Mouse (Mus musculus): ENCODE measurements around the gene Pdzrn4. TPM values are rescaled to one million over a fixed set of nuclear protein-coding genes. Genes with fewer than 3 reads are reported as not detected.

Pdzrn4 gene
- polyA plus RNA-seq, 1 experiment from 2014 or later, result 13.5 TPM

- no peak overlapping the region for H3K27ac ChIP-seq (ENCODE audit: low read depth, low read length)
- ATAC-seq, result no peak
- no peak overlapping the region; the same call in 1 of the 2 replicates for H3K4me2 ChIP-seq (ENCODE audit: low read length)
Observed at GRCm38 (mm10) chr15:92752578-92752977, 355.9 kb downstream of the Pdzrn4 start.

GRCm38 (mm10) chr15:92757085-92757903 is 360.6 kb downstream of the Pdzrn4 start:
- Histone ChIP-seq H3K27ac (ENCODE audit: low read depth, low read length) (no peak overlapping the region), H3K36me3 (ENCODE audit: control insufficient read depth, insufficient read depth, low read length) (no peaks in the 10 kb centered on the region), H3K9ac (ENCODE audit: low read length) (no peak overlapping the region), H3K4me2 (ENCODE audit: low read length) (no peak overlapping the region), H3K27me3 (replicated peaks; ENCODE audit: control insufficient read depth, insufficient read depth, low read length) (no peaks in the 10 kb centered on the region), H3K4me3 (ENCODE audit: low read depth, low read length) (no peak overlapping the region), H3K9me3 (replicated peaks; ENCODE audit: control insufficient read depth, low read length) (no peaks in the 10 kb centered on the region), H3K4me1 (ENCODE audit: control insufficient read depth, insufficient read depth, low read length) (0 out of 2 replicates have a peak, but pooled peaks cover 2% of the 10 kb centered on the region)
- DNase-seq (ENCODE audit: low spot score) (peak; percentile 67), ATAC-seq (peak; percentile 46)
- 12% methylated on average over 17 of the region's 17 CpGs for WGBS

More at GRCm38 (mm10) chr15:92752578-92752977, 355.9 kb downstream of the Pdzrn4 start:
- WGBS, result 91% methylated on average over 13 of the region's 13 CpGs
- no peak overlapping the region for H3K9ac ChIP-seq (ENCODE audit: low read length)
- no peaks in the 10 kb centered on the region for H3K9me3 ChIP-seq (replicated peaks; ENCODE audit: control insufficient read depth, low read length)
- H3K27me3 ChIP-seq (replicated peaks; ENCODE audit: control insufficient read depth, insufficient read depth, low read length), result no peaks in the 10 kb centered on the region
- 0 out of 2 replicates have a peak, but pooled peaks cover 2% of the 10 kb centered on the region for H3K4me1 ChIP-seq (ENCODE audit: control insufficient read depth, insufficient read depth, low read length)
- H3K36me3 ChIP-seq (ENCODE audit: control insufficient read depth, insufficient read depth, low read length), result no peaks in the 10 kb centered on the region
- no peak for DNase-seq (ENCODE audit: low spot score)
- no peak overlapping the region for H3K4me3 ChIP-seq (ENCODE audit: low read depth, low read length)

GRCm38 (mm10) chr15:92759001-92759400 is 362.3 kb downstream of the Pdzrn4 start:
- 58% methylated on average over 8 of the region's 8 CpGs for WGBS
- no peak overlapping the region for H3K4me3 ChIP-seq (ENCODE audit: low read depth, low read length)
- no peak for ATAC-seq
- no peak for DNase-seq (ENCODE audit: low spot score)
- no peak overlapping the region for H3K27ac ChIP-seq (ENCODE audit: low read depth, low read length)
- H3K36me3 ChIP-seq (ENCODE audit: control insufficient read depth, insufficient read depth, low read length), result no peaks in the 10 kb centered on the region
- 0 out of 2 replicates have a peak, but pooled peaks cover 2% of the 10 kb centered on the region for H3K4me1 ChIP-seq (ENCODE audit: control insufficient read depth, insufficient read depth, low read length)
- no peak overlapping the region for H3K9ac ChIP-seq (ENCODE audit: low read length)
- no peak overlapping the region for H3K4me2 ChIP-seq (ENCODE audit: low read length)
- H3K27me3 ChIP-seq (replicated peaks; ENCODE audit: control insufficient read depth, insufficient read depth, low read length), result no peaks in the 10 kb centered on the region
- no peaks in the 10 kb centered on the region for H3K9me3 ChIP-seq (replicated peaks; ENCODE audit: control insufficient read depth, low read length)

- Histone ChIP-seq H3K4me1 (ENCODE audit: control insufficient read depth, insufficient read depth, low read length) (no peaks in the 10 kb centered on the region), H3K27me3 (replicated peaks; ENCODE audit: control insufficient read depth, insufficient read depth, low read length) (no peaks in the 10 kb centered on the region), H3K9me3 (replicated peaks; ENCODE audit: control insufficient read depth, low read length) (no peaks in the 10 kb centered on the region), H3K36me3 (ENCODE audit: control insufficient read depth, insufficient read depth, low read length) (no peaks in the 10 kb centered on the region), H3K27ac (ENCODE audit: low read depth, low read length) (no peak overlapping the region), H3K9ac (ENCODE audit: low read length) (no peak overlapping the region), H3K4me2 (ENCODE audit: low read length) (no peak overlapping the region), H3K4me3 (ENCODE audit: low read depth, low read length) (no peak overlapping the region)
- DNase-seq (ENCODE audit: low spot score), result no peak
- no peak for ATAC-seq
- 90% methylated on average over 5 of the region's 5 CpGs for WGBS
Observed at GRCm38 (mm10) chr15:92763303-92763702, 366.6 kb downstream of the Pdzrn4 start.

GRCm38 (mm10) chr15:92769535-92769934 is 372.9 kb downstream of the Pdzrn4 start:
- DNase-seq (ENCODE audit: low spot score), result no peak
- no peaks in the 10 kb centered on the region for H3K27me3 ChIP-seq (replicated peaks; ENCODE audit: control insufficient read depth, insufficient read depth, low read length)
- no peak overlapping the region for H3K9ac ChIP-seq (ENCODE audit: low read length)
- H3K9me3 ChIP-seq (replicated peaks; ENCODE audit: control insufficient read depth, low read length), result no peaks in the 10 kb centered on the region
- no peak overlapping the region for H3K4me2 ChIP-seq (ENCODE audit: low read length)
- no peaks in the 10 kb centered on the region for H3K4me1 ChIP-seq (ENCODE audit: control insufficient read depth, insufficient read depth, low read length)
- H3K27ac ChIP-seq (ENCODE audit: low read depth, low read length), result no peak overlapping the region
- no peak overlapping the region for H3K4me3 ChIP-seq (ENCODE audit: low read depth, low read length)
- ATAC-seq, result no peak
- WGBS, result 72% methylated on average over 15 of the region's 15 CpGs
- no peaks in the 10 kb centered on the region for H3K36me3 ChIP-seq (ENCODE audit: control insufficient read depth, insufficient read depth, low read length)

- DNase-seq (ENCODE audit: low spot score), result no peak
- no peak overlapping the region for H3K27ac ChIP-seq (ENCODE audit: low read depth, low read length)
Observed at GRCm38 (mm10) chr15:92788036-92788435, 391.4 kb downstream of the Pdzrn4 start.

GRCm38 (mm10) chr15:92794275-92794674 is 397.6 kb downstream of the Pdzrn4 start:
- H3K4me1 ChIP-seq (ENCODE audit: control insufficient read depth, insufficient read depth, low read length), result no peaks in the 10 kb centered on the region
- DNase-seq (ENCODE audit: low spot score) (no peak), ATAC-seq (no peak)
- H3K36me3 ChIP-seq (ENCODE audit: control insufficient read depth, insufficient read depth, low read length), result no peaks in the 10 kb centered on the region
- no peak overlapping the region for H3K9ac ChIP-seq (ENCODE audit: low read length)
- no peaks in the 10 kb centered on the region for H3K9me3 ChIP-seq (replicated peaks; ENCODE audit: control insufficient read depth, low read length)
- H3K27me3 ChIP-seq (replicated peaks; ENCODE audit: control insufficient read depth, insufficient read depth, low read length), result no peaks in the 10 kb centered on the region
- H3K27ac ChIP-seq (ENCODE audit: low read depth, low read length), result no peak overlapping the region
- WGBS, result 98% methylated on average over 3 of the region's 3 CpGs
- no peak overlapping the region for H3K4me3 ChIP-seq (ENCODE audit: low read depth, low read length)
- H3K4me2 ChIP-seq (ENCODE audit: low read length), result no peak overlapping the region

More at GRCm38 (mm10) chr15:92788036-92788435, 391.4 kb downstream of the Pdzrn4 start:
- H3K4me2 ChIP-seq (ENCODE audit: low read length), result no peak overlapping the region
- no peak overlapping the region for H3K9ac ChIP-seq (ENCODE audit: low read length)
- no peaks in the 10 kb centered on the region for H3K9me3 ChIP-seq (replicated peaks; ENCODE audit: control insufficient read depth, low read length)
- no peaks in the 10 kb centered on the region for H3K36me3 ChIP-seq (ENCODE audit: control insufficient read depth, insufficient read depth, low read length)
- no peaks in the 10 kb centered on the region for H3K27me3 ChIP-seq (replicated peaks; ENCODE audit: control insufficient read depth, insufficient read depth, low read length)
- WGBS, result 79% methylated on average over 14 of the region's 14 CpGs
- H3K4me1 ChIP-seq (ENCODE audit: control insufficient read depth, insufficient read depth, low read length), result peaks cover 4% of the 10 kb centered on the region
- ATAC-seq, result no peak
- H3K4me3 ChIP-seq (ENCODE audit: low read depth, low read length), result no peak overlapping the region

GRCm38 (mm10) chr15:92805934-92806333 is 409.3 kb downstream of the Pdzrn4 start:
- no peak overlapping the region for H3K9ac ChIP-seq (ENCODE audit: low read length)
- ATAC-seq (peak; percentile 67; the same call in 1 of the 2 replicates), DNase-seq (ENCODE audit: low spot score) (peak; percentile 61)
- no peak overlapping the region for H3K4me2 ChIP-seq (ENCODE audit: low read length)
- H3K4me1 ChIP-seq (ENCODE audit: control insufficient read depth, insufficient read depth, low read length), result peaks cover 9% of the 10 kb centered on the region; the same call in 1 of the 2 replicates
- 9% methylated on average over 3 of the region's 3 CpGs for WGBS
- H3K27me3 ChIP-seq (replicated peaks; ENCODE audit: control insufficient read depth, insufficient read depth, low read length), result no peaks in the 10 kb centered on the region
- H3K9me3 ChIP-seq (replicated peaks; ENCODE audit: control insufficient read depth, low read length), result no peaks in the 10 kb centered on the region
- no peaks in the 10 kb centered on the region for H3K36me3 ChIP-seq (ENCODE audit: control insufficient read depth, insufficient read depth, low read length)
- no peak overlapping the region for H3K4me3 ChIP-seq (ENCODE audit: low read depth, low read length)
- 0 out of 2 replicates have a peak overlapping the region, but pooled peaks have one; percentile 9 for H3K27ac ChIP-seq (ENCODE audit: low read depth, low read length)

- DNase-seq (ENCODE audit: low spot score), result no peak
- Histone ChIP-seq H3K4me1 (ENCODE audit: control insufficient read depth, insufficient read depth, low read length) (peaks cover 9% of the 10 kb centered on the region; the same call in 1 of the 2 replicates), H3K9me3 (replicated peaks; ENCODE audit: control insufficient read depth, low read length) (no peaks in the 10 kb centered on the region), H3K4me3 (ENCODE audit: low read depth, low read length) (no peak overlapping the region), H3K9ac (ENCODE audit: low read length) (no peak overlapping the region), H3K27ac (ENCODE audit: low read depth, low read length) (0 out of 2 replicates have a peak overlapping the region, but pooled peaks have one; percentile 9), H3K27me3 (replicated peaks; ENCODE audit: control insufficient read depth, insufficient read depth, low read length) (no peaks in the 10 kb centered on the region), H3K4me2 (ENCODE audit: low read length) (no peak overlapping the region), H3K36me3 (ENCODE audit: control insufficient read depth, insufficient read depth, low read length) (no peaks in the 10 kb centered on the region)
- 50% methylated on average over 1 of the region's 1 CpGs for WGBS
- 0 out of 2 replicates have a peak, but pooled peaks have one; percentile 57 for ATAC-seq
Observed at GRCm38 (mm10) chr15:92806352-92806751, 409.7 kb downstream of the Pdzrn4 start.

Data from forebrain, embryonic 14.5 days (tissue).